Mouse (Mus musculus) testis, adult 2 months (tissue): ENCODE measurements around the gene Ehmt2.
"Not testable (repeated sequence)": the region's sequence is repeated elsewhere in the genome, so short reads cannot be mapped to it uniquely, and the experiment has no call there.

Experiments used
- CTCF ChIP-seq: fragments of 200-500 bp; IDR thresholded peaks from 2 replicates; pipeline ENCODE4 v1.5.1; 2012; ENCODE audit warnings: low read depth, mild to moderate bottlenecking, inconsistent platforms, low read length, moderate library complexity; ENCODE audit not compliant: control insufficient read depth, insufficient read depth, insufficient replicate concordance
- POLR2A ChIP-seq: fragments of 200-500 bp; IDR thresholded peaks from 2 replicates; pipeline ENCODE4 v1.6.1; 2012; ENCODE audit warnings: low read depth, mild to moderate bottlenecking, inconsistent platforms, low read length, moderate library complexity; ENCODE audit not compliant: control insufficient read depth

GRCm38 (mm10) chr17:34948721-34949552 is 50.7 kb downstream of the Ehmt2 start:
- TF ChIP-seq CTCF, POLR2A: not testable (repeated sequence)
